Mouse (Mus musculus) erythroblast, embryonic 14.5 days (primary cell): ENCODE data around the gene Mx1.

Experiments
- GATA1 ChIP-seq: IDR thresholded peaks from 2 replicates; pipeline ENCODE4 v1.6.1; 2012; ENCODE audit warnings: low read length, inconsistent platforms, mixed read lengths
- TAL1 ChIP-seq: IDR thresholded peaks from 3 replicates; pipeline ENCODE4 v1.6.1; 2012; ENCODE audit warnings: low read length, inconsistent platforms, mixed read lengths

GRCm38 (mm10) chr16:97462481-97463181, at the start of gene Mx1:
- TF ChIP-seq TAL1 (no peak), GATA1 (no peak)
